Mouse (Mus musculus) limb, embryonic 14.5 days (tissue): Measurements from ENCODE around the gene Il4i1. TPM values are rescaled to one million over a fixed set of nuclear protein-coding genes. Genes with fewer than 3 reads are reported as not detected.
A peak's percentile ranks its signal among the peaks of the same experiment; 100 is the strongest.

ENCODE experiments used
- ATAC-seq: fragments of 200-750 bp; cut with Nextera tagmentation; 2 replicates; pipeline ENCODE4 v1.8.0; 2017; ENCODE audit warnings: low read depth, moderate number of reproducible peaks, moderate TSS enrichment; ENCODE audit not compliant: low FRiP score
- DNase-seq: peaks from one replicate; pipeline ENCODE4 v3.0.0-alpha.2; 2015; ENCODE audit warnings: low spot score
- H3K27ac ChIP-seq: fragments of 300-500 bp; sonication (generic); replicated peaks from 2 replicates; pipeline ENCODE4 v1.5.1; 2014; ENCODE audit warnings: low read depth, mild to moderate bottlenecking, low read length, moderate library complexity, mixed read lengths
- H3K27me3 ChIP-seq: fragments of 300-500 bp; sonication (generic); 2 replicates; pipeline ENCODE4 v1.6.1; 2014; ENCODE audit warnings: low read length, mixed read lengths; ENCODE audit not compliant: control insufficient read depth, insufficient read depth
- H3K36me3 ChIP-seq: fragments of 300-500 bp; sonication (generic); 2 replicates; pipeline ENCODE4 v1.6.1; 2014; ENCODE audit warnings: mild to moderate bottlenecking, low read length, moderate library complexity, mixed read lengths; ENCODE audit not compliant: control insufficient read depth, insufficient read depth
- H3K4me1 ChIP-seq: fragments of 300-500 bp; sonication (generic); 2 replicates; pipeline ENCODE4 v1.6.1; 2014; ENCODE audit warnings: antibody characterized with exemption, low read length, mixed read lengths; ENCODE audit not compliant: control insufficient read depth, insufficient read depth
- H3K4me2 ChIP-seq: fragments of 300-500 bp; sonication (generic); replicated peaks from 2 replicates; pipeline ENCODE4 v1.6.1; 2014; ENCODE audit warnings: low read depth, mild to moderate bottlenecking, low read length, moderate library complexity; ENCODE audit not compliant: severe bottlenecking
- H3K4me3 ChIP-seq: fragments of 300-500 bp; sonication (generic); replicated peaks from 2 replicates; pipeline ENCODE4 v1.5.1; 2014; ENCODE audit warnings: low read length
- H3K9ac ChIP-seq: fragments of 300-500 bp; sonication (generic); 2 replicates; pipeline ENCODE4 v1.6.1; 2014; ENCODE audit warnings: mild to moderate bottlenecking, low read depth, low read length, moderate library complexity; ENCODE audit not compliant: severe bottlenecking
- H3K9me3 ChIP-seq: fragments of 300-500 bp; sonication (generic); 2 replicates; pipeline ENCODE4 v1.6.1; 2016; ENCODE audit warnings: low read length; ENCODE audit not compliant: control insufficient read depth
- POLR2A ChIP-seq: fragments of 200-500 bp; IDR thresholded peaks from 2 replicates; pipeline ENCODE4 v1.8.0; 2012; ENCODE audit warnings: inconsistent platforms, mild to moderate bottlenecking, moderate library complexity, borderline replicate concordance; ENCODE audit not compliant: insufficient read depth, insufficient read length; ENCODE audit errors: extremely low read depth
- WGBS: fragments of 180-500 bp; shearing (Covaris S2); extraction: QIAGEN DNeasy Blood & Tissue Kit; methylation state at CpG from one replicate; pipeline ENCODE4 v1.1.7; 2014; 5-methylcytosine and 5-hydroxymethylcytosine counted together
- polyA plus RNA-seq, 2 experiments: library from polyadenylated mRNA; depleted of rRNA in 1 of 2; stranded (reverse) in 1 of 2; unstranded in 1 of 2; fragments of >200 nt; fragmentation: Nextera tagmentation in 1 of 2; extraction: Ambion mirVana in 1 of 2; gene quantifications; 2 replicates each; pipeline versions ENCODE4 v1.2.1 to v1.2.3; 2012 to 2014

Il4i1 gene
- 0.87 and 1.0 TPM in 2 replicates for polyA plus RNA-seq (2012; rRNA removed)
- 1.6 and 2.5 TPM in 2 replicates for polyA plus RNA-seq (2014; fragmentation: Nextera tagmentation; extraction: Ambion mirVana)

DNA sequence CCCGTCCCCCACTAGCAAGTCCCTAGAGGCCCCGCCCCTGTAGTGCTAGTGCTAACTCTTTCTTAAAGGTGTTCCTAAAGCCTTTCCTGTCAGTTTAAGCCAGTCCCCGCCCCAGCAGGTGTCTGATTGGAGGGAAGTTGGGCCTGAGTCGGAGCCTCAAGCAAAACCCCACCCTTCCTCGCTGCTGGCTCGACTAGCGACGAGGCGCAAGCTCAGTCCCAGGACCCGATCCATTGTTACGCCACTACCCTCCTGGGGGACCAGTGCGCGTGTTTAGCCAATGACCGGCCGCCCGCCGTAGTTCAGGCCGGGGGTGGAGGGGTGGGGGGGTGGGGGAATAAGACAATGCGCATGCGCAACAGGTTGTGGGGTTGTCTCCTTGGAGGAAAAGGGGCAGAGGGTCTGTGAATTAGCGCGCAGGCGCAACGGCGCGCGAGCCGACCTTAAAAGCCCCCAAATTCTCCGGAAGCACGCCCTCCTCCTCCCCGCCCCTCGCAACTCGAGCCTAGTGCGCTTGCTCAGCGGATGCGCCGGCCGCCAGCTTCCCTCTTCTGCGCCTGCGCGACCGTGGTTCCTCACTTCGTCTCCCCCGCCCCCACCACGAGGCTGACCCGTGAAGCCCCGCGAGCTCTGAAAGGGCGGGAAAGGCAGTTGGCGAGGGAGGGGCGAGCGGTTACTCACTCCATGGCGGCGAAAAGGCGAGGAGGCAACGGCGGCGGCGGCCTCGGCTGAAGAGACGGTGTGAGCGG, at the start of gene Il4i1, which contains the start of gene Nup62:
Gene Il4i1, plus strand, starts transcription at position 667 of the 749 bp plus-strand sequence.
Gene Nup62, plus strand, starts transcription at position 368 of the 749 bp plus-strand sequence.
- 0% methylated on average over 52 of the region's 62 CpGs for WGBS
- Histone ChIP-seq H3K4me1 (peaks cover 29% of the 10 kb centered on the region), H3K27me3 (no peaks in the 10 kb centered on the region), H3K27ac (peak within 1 kb of the TSS; percentile 95), H3K36me3 (peaks cover 21% of the 10 kb centered on the region; the same call in 1 of the 2 replicates), H3K9ac (peak within 1 kb of the TSS; percentile 98), H3K4me2 (peak within 1 kb of the TSS; percentile 74), H3K4me3 (peak within 1 kb of the TSS; percentile 87), H3K9me3 (no peaks in the 10 kb centered on the region)
- peak; percentile 94 for ATAC-seq
- DNase-seq: peak; percentile 99
- peak; percentile 60; the same call in 1 of the 2 replicates for TF ChIP-seq POLR2A

DNA sequence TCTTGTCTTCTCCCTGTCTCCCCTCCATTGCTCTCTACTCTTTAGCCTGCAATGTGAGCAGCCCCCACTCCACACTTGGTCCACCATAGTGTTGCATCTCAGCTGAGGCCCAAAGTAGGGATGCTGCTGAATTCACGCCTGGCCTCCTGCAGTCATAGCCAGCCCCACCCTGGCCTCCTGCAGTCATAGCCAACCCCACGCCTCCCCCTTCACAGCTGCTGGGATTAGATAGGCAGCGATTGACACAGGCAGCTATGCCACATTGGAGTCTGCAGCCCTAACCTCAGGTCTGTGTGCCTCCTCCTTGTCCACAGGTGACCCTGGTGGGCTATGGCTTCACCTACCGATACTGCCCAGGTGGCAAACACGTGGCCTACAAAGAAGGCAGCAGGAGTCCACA, 48.1 kb upstream of the Il4i1 start:
- WGBS: 90% methylated on average over 5 of the region's 5 CpGs
- Histone ChIP-seq H3K4me2 (no peak overlapping the region), H3K27me3 (no peaks in the 10 kb centered on the region), H3K27ac (no peak overlapping the region), H3K4me3 (no peak overlapping the region), H3K36me3 (peaks cover 85% of the 10 kb centered on the region), H3K9ac (no peak overlapping the region), H3K4me1 (no peaks in the 10 kb centered on the region), H3K9me3 (no peaks in the 10 kb centered on the region)
- ATAC-seq (no peak), DNase-seq (no peak)
- TF ChIP-seq POLR2A: no peak

DNA sequence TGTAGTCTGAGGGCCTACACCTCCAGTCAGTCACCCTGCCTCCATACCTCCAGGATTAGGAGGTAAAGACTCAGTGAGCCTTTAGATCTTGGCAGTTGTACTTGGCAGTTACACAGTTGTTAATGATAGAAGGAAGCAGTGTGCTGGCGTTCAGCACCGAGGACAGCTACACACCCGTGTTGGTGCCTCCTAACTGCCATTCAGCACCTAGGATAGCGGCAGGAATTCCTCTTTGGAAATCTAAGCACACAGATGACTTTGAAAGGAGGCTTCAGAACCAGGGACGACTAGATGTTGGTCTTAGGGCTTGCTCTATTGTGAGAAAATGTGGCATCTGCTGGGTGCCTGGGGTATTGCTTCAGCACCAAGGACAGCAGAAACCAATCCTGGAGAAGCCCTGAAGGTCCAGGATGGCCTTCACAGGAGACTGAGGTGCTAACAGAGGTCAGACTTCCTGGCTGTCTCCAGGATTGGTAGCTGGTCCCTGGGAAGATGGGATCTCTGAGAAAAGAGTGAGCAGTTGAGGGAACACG, 46.1 kb upstream of the Il4i1 start:
- TF ChIP-seq POLR2A: no peak
- H3K9me3 ChIP-seq: no peaks in the 10 kb centered on the region
- no peak overlapping the region for H3K9ac ChIP-seq
- no peak overlapping the region for H3K4me3 ChIP-seq
- H3K27ac ChIP-seq: no peak overlapping the region
- no peaks in the 10 kb centered on the region for H3K27me3 ChIP-seq
- H3K4me2 ChIP-seq: no peak overlapping the region
- H3K36me3 ChIP-seq: peaks cover 78% of the 10 kb centered on the region
- no peaks in the 10 kb centered on the region for H3K4me1 ChIP-seq
- ATAC-seq (no peak), DNase-seq (peak; percentile 94)
- 13% methylated on average over 6 of the region's 6 CpGs for WGBS

DNA sequence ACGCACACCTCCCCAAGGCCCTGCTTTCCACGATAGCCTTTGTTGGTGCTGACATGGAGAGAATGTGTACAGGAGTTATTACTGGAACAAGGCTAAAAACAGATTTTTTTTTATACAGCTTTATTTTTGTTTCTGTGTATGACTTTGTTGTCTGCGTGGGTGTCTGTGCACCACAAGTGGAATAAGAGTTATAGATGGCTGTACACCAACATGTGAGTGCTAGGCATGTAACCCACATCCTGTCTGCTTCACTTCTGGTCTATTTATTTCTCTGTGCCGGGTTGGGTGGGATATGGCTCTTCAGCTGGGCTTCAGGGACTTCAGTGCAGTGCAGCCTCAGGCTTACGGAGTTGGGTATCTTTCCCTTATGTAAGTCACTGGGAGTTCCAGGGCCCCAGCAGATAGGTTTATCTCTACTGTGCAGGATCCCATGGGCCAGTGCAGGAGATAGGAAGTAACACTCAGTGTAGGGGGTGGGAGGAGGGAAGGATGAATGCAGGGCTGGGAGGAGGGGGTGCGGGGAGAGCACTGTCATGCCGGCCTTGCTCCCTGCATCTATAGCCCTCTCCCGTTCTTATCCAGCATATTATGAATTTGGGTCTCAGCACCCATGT, 43.5 kb upstream of the Il4i1 start:
- WGBS: 89% methylated on average over 8 of the region's 8 CpGs
- H3K9me3 ChIP-seq: no peaks in the 10 kb centered on the region
- H3K27ac ChIP-seq: no peak overlapping the region
- H3K4me3 ChIP-seq: no peak overlapping the region
- DNase-seq (no peak), ATAC-seq (no peak)
- peaks cover 67% of the 10 kb centered on the region for H3K36me3 ChIP-seq
- no peak overlapping the region for H3K4me2 ChIP-seq
- no peak overlapping the region for H3K9ac ChIP-seq
- TF ChIP-seq POLR2A: no peak
- H3K4me1 ChIP-seq: no peaks in the 10 kb centered on the region
- H3K27me3 ChIP-seq: no peaks in the 10 kb centered on the region

DNA sequence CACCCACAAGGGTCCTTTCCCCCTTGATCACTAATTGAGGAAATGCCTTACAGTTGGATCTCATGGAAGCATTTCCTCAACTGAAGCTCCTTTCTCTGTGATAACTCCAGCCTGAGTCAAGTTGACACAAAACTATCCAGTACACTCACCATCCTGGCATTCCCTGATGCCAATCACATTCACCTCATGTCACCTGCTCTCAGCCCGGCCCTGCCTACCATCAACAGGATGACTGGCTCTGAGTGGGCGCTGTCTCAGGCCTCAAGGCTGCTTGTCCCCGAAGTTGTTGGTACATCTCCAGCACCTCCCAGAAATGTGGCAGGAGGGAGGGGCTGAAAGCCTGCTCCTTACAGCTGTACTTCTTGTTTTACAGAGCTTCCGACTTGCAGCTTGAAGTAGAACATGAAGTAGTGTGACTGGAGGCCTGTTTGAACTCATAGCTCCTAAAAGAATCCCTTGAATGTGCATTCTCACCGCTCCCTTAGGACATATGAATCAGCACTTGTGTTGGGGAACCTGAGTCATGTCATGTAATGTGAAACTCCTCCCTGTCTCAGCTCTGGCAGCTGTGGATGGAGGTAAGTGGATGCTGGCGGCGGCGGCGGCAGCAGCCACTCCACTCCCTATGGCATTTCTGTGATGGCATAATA, 39.2 kb upstream of the Il4i1 start:
- no peak for TF ChIP-seq POLR2A
- Histone ChIP-seq H3K9me3 (no peaks in the 10 kb centered on the region), H3K36me3 (peaks cover 34% of the 10 kb centered on the region; the same call in 1 of the 2 replicates), H3K4me2 (no peak overlapping the region), H3K27ac (no peak overlapping the region), H3K4me3 (no peak overlapping the region), H3K27me3 (no peaks in the 10 kb centered on the region), H3K4me1 (no peaks in the 10 kb centered on the region), H3K9ac (no peak overlapping the region)
- 77% methylated on average over 9 of the region's 9 CpGs for WGBS
- DNase-seq (no peak), ATAC-seq (no peak)
